Mouse (Mus musculus) adrenal gland, postnatal 25 days (tissue): ENCODE measurements around the gene Pkd1l2. TPM values are rescaled to one million over a fixed set of nuclear protein-coding genes. Genes with fewer than 3 reads are reported as not detected.

Experiments used
- DNase-seq: peaks from one replicate; pipeline ENCODE4 v3.0.0; 2021; ENCODE audit warnings: mixed read lengths
- total RNA-seq: library from RNA; stranded (reverse); gene quantifications from 2 replicates; pipeline ENCODE4 v1.2.3, GENCODE M21; 2021

Gene Pkd1l2
- total RNA-seq, 1 experiment from 2014 or later = 3.5 TPM

DNA sequence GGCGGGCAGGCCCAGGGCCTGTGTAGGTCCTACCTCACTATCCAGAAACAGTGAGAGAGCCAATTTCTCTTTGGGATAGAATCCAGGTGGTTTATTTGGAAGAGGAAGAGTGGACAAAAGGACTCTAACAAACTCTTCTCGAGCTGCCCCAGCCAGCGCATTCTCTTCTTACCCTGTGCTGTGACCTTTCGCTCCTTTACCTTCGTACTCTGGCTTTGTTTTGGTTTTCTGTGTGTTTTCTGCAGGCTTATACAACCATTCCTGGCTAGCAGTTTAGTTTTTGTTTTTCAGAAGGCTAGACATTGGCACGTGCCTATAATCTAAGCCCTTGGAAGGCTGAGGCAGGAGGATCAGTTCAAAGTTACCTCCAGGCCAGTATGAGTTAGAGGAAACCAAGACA is 112.7 kb downstream of the Pkd1l2 start:
- DNase-seq = no peak

- no peak for DNase-seq
These were observed 127.8 kb downstream of the Pkd1l2 start for GRCm38 (mm10) chr8:116954415-116954814.

DNA sequence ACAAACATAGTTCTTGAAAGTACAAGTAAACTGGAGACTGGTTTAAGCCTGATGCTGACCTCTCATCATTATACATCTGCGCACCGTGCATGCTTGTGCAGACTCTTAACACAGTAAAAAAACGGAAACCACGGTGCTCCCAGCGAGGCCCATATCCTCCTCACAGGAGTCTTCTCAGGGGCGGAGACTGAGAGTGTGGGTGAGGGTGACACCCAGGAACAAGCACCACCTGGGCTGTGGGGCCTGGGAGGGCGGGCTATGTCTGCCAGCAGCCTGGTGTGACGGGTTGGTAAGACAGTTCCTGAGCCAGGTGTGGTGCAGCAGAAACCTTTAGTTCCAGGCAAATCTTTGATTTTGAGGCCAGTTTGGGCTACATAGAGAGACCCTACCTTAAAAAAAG is 129.8 kb downstream of the Pkd1l2 start:
- DNase-seq = no peak

DNA sequence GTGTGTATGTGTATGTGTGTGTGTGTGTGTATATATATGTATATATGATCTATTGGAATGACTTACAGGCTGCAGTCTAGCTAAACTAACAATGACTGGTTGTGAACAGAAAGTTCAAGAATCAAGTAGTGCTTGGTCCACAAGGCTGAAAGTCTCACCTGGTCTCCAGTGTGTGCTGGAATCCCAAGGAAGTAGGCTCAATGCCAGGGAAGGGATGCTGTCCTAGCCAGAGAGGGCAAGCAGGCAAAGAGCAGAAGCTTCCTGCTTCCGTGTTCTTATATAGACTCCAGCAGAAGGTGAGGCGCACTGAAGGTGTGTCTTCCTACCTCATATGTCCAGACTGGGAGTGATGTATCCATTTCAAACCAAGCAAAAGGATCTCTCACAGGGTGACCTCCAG is 130.5 kb downstream of the Pkd1l2 start:
- DNase-seq = no peak

GRCm38 (mm10) chr8:116951369-116951768 is 130.9 kb downstream of the Pkd1l2 start:
- DNase-seq = no peak

DNA sequence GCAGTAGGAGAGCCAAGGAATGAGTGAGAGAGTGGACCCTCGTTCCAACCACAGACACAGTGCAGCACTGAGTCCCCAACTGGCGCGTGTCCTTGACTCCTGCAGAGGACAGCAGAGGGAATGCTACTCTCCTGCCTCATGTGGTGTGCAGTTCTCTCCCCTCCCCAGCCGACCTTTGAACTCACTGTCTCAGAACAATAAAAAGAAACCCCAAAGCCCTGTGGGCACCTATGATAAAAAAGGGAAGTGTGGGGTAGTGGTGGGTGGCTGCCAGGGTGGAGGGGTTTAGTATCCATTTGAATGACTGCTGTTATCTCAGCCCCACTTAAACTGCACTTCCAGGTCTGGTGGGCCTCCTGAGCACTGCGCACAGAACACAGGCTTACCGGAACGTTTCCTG is 134.7 kb downstream of the Pkd1l2 start:
- no peak for DNase-seq

DNA sequence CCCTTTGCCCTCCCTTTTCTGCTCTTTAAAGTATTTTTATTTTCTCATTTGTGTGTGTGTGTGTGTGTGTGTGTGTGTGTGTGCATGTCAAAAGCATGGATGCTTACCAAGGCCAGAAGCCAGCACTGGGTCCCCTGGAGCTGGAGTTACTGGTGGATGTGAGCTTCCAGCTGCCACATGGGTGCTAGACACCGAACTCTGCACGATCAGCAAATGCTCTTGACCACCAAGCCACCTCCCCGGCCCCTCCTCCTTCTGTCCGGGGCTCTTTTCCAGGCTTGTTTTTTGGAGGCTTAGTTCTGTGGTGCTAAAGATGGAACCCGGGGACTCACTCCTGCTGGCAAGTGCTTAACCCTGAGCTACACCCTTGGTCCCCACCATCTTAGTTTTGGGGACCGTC is 135.4 kb downstream of the Pkd1l2 start:
- no peak for DNase-seq

DNA sequence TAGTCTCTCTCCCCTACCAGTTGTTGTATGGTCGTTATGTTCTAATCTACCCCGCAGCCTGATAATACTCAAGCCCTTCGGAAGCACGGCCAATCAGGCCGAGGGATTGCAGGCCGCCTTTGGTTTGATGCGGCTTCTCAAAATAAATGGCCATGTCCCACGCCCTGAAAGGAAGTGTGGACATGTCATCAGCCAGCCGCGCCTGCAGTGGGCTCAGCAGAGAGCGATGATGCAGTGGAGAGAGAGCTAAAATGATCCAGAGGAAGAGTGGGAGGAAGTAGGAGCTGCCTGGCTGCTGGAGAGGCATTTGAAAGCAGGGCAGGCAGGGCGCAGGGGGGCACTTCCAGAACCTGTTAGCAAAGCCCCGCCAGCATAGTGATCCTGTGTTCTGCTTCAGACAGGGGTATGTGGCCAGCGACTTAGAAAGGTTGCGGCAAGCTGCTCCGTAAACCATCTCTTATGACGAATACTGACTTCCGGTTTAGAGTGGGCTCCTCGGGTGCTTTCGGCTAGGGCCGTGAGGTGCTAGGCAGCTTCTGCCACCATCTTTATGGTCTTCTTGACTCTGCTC is 135.9 kb downstream of the Pkd1l2 start:
- no peak for DNase-seq

Other genes starting within 250 kb of the Pkd1l2 start
- 50.7 and 55.5 TPM in 2 replicates for gene Cmc2, start 161.0 kb downstream of the Pkd1l2 start, total RNA-seq
- 7.4 and 9.6 TPM in 2 replicates for gene Cenpn, start 160.7 kb downstream of the Pkd1l2 start, total RNA-seq
- 20.6 and 23.8 TPM in 2 replicates for gene Atmin, start 139.1 kb downstream of the Pkd1l2 start, total RNA-seq
- 2.2 and 3.8 TPM in 2 replicates for gene 1700030J22Rik, start 103.5 kb downstream of the Pkd1l2 start, total RNA-seq
- gene Gcsh, start 88.9 kb downstream of the Pkd1l2 start, total RNA-seq = 93.1 and 118 TPM in 2 replicates
- 0.55 TPM in 1 of 2 replicates, not detected in the other for gene Bco1, start 13.4 kb upstream of the Pkd1l2 start, total RNA-seq
- 9.4 and 13.3 TPM in 2 replicates for gene Gan, start 75.7 kb upstream of the Pkd1l2 start, total RNA-seq
- 121 and 126 TPM in 2 replicates for gene Cmip, start 174.6 kb upstream of the Pkd1l2 start, total RNA-seq